Mouse (Mus musculus) heart, postnatal 36 days (tissue): Measurements from ENCODE around the gene Immp2l. TPM values are rescaled to one million over a fixed set of nuclear protein-coding genes. Genes with fewer than 3 reads are reported as not detected.
"Not testable (repeated sequence)": the region's sequence is repeated elsewhere in the genome, so short reads cannot be mapped to it uniquely, and the experiment has no call there.

Experiments used
- DNase-seq, 2 experiments: peaks; one replicate each; pipeline ENCODE4 v3.0.0; 2021 to 2022
- intact Hi-C: fragments of 180-260 bp; cut with DNase I; formaldehyde crosslinking; loops from one replicate; pipeline ENCODE4 v1.15.1; 2025
- total RNA-seq, 2 experiments: library from RNA; stranded (reverse); gene quantifications; 2 replicates each; pipeline ENCODE4 v1.2.3; 2021

Immp2l gene
- total RNA-seq, 2 experiments from 2014 or later = 20.6 to 21.6 TPM

- no peak for DNase-seq
- intact Hi-C loops = no loop called here
These were observed 739.5 kb downstream of the Immp2l start for GRCm38 (mm10) chr12:41763396-41763795.

- DNase-seq = no peak
- intact Hi-C loops = no loop called here
These were observed 750.1 kb downstream of the Immp2l start for GRCm38 (mm10) chr12:41773961-41774360.

GRCm38 (mm10) chr12:41774623-41775323 is 750.9 kb downstream of the Immp2l start:
- DNase-seq = no peak
- intact Hi-C loops = no loop called here

- not testable (repeated sequence) for DNase-seq
These were observed 753.9 kb downstream of the Immp2l start for GRCm38 (mm10) chr12:41777762-41778161.

GRCm38 (mm10) chr12:41793681-41794080 is 769.8 kb downstream of the Immp2l start:
- DNase-seq, intact Hi-C loops: not testable (repeated sequence)

More at GRCm38 (mm10) chr12:41777762-41778161, 753.9 kb downstream of the Immp2l start:
- intact Hi-C loops = not testable (repeated sequence)

GRCm38 (mm10) chr12:41829517-41829916 is 805.6 kb downstream of the Immp2l start:
- no peak for DNase-seq
- intact Hi-C loops = no loop called here

- DNase-seq = no peak
- intact Hi-C loops = no loop called here
These were observed 807.8 kb downstream of the Immp2l start for GRCm38 (mm10) chr12:41831731-41832130.

GRCm38 (mm10) chr12:41834646-41835045 is 810.8 kb downstream of the Immp2l start:
- intact Hi-C loops = no loop called here
- no peak for DNase-seq

- no peak for DNase-seq
- intact Hi-C loops = no loop called here
These were observed 814.5 kb downstream of the Immp2l start for GRCm38 (mm10) chr12:41838334-41838847.

GRCm38 (mm10) chr12:41839241-41839640 is 815.4 kb downstream of the Immp2l start:
- intact Hi-C loops = no loop called here
- DNase-seq = no peak

GRCm38 (mm10) chr12:41842694-41843329 is 818.9 kb downstream of the Immp2l start:
- DNase-seq = no peak
- intact Hi-C loops = no loop called here

- no peak for DNase-seq
- intact Hi-C loops = no loop called here
These were observed 828.1 kb downstream of the Immp2l start for GRCm38 (mm10) chr12:41851896-41852470.

GRCm38 (mm10) chr12:41859652-41860051 is 835.8 kb downstream of the Immp2l start:
- intact Hi-C loops, DNase-seq: not testable (repeated sequence)

GRCm38 (mm10) chr12:41868317-41868716 is 844.4 kb downstream of the Immp2l start:
- DNase-seq = no peak
- intact Hi-C loops = no loop called here

- no peak for DNase-seq
- intact Hi-C loops = no loop called here
These were observed 850.1 kb downstream of the Immp2l start for GRCm38 (mm10) chr12:41874015-41874414.

- intact Hi-C loops = no loop called here
- no peak for DNase-seq
These were observed 853.5 kb downstream of the Immp2l start for GRCm38 (mm10) chr12:41877292-41877959.

- intact Hi-C loops = no loop called here
- DNase-seq = no peak
These were observed 854.6 kb downstream of the Immp2l start for GRCm38 (mm10) chr12:41878493-41878892.

- DNase-seq = no peak
- intact Hi-C loops = no loop called here
These were observed 855.1 kb downstream of the Immp2l start for GRCm38 (mm10) chr12:41878972-41879371.

- DNase-seq = no peak
- intact Hi-C loops = no loop called here
These were observed 855.5 kb downstream of the Immp2l start for GRCm38 (mm10) chr12:41879412-41879811.

- no peak for DNase-seq
- intact Hi-C loops = no loop called here
These were observed 856.9 kb downstream of the Immp2l start for GRCm38 (mm10) chr12:41880833-41881232.

GRCm38 (mm10) chr12:41908011-41908410 is 884.1 kb downstream of the Immp2l start:
- intact Hi-C loops = no loop called here
- DNase-seq = no peak
